Mouse (Mus musculus): ENCODE measurements around the gene Nrxn1.

Nrxn1 gene

DNA sequence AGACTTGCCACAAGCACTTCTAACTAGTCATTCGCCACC lies at the start of gene Nrxn1:
TSS of gene Nrxn1 (minus strand) at position 30 of the 39 bp plus-strand sequence.
- no peak for DNase-seq

GRCm38 (mm10) chr17:91136859-91137258 lies 44.0 kb upstream of the Nrxn1 start:
- no peak for DNase-seq

- no peak for DNase-seq
Observed at GRCm38 (mm10) chr17:91112880-91113628, 20.2 kb upstream of the Nrxn1 start.

GRCm38 (mm10) chr17:91112085-91112484 lies 19.2 kb upstream of the Nrxn1 start:
- DNase-seq = no peak

- DNase-seq = no peak
Observed at GRCm38 (mm10) chr17:91093081-91093875, 407 bp upstream of the Nrxn1 start.

DNA sequence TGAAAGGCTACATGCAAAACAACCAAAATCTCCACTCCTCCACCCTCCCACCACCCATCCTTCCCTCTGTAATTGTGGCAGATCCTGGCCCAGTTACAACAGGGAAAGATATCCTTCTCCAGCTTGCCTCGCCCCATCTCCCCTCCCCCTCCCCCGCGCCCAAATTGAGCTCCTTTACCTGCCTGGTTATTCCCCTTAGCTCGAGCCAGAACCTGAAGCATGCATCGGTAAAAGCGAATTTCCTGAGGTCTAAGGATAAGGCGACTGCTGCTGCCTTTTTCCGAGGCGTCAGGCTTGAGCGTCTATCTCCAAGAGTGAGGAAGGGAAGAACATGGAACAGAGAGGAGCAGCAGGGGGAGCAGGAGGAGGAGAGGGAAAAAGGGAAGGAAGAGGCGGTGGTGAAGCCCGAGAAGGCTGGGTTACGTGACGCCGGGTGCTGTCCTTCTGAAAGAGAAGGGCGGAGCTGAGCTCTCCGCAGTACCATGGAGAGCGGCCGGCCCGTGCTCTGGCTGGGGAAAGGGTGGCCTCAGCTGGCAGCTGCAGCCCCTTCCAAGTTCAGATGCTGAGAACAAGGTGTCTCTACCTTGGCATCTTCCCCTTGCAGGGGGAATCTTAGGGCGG lies 340 bp downstream of the Nrxn1 start:
- peak; percentile 88 to 89 for DNase-seq

GRCm38 (mm10) chr17:91090631-91091030 lies 2.2 kb downstream of the Nrxn1 start:
- DNase-seq = peak; percentile 41 to 48

DNA sequence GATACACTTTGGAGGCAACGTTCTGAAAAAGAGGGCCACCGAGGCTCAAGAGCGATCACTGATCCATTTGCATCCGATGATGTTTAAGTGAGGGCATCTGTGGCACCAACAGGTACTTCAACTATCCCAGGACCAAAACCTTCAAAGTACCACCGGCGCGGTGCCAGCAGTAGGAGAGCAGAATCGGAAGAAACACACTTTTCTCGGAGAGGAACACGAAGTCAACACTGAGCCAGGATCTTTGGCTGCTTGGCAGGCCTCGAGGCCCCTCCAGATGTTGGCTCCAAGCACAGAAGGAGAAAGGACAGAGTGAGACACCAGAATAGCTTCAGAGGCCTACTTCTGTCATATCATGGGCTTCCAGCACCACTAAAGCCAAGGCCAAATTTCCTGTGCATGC lies 3.9 kb downstream of the Nrxn1 start:
- peak; percentile 29 to 39 for DNase-seq

DNA sequence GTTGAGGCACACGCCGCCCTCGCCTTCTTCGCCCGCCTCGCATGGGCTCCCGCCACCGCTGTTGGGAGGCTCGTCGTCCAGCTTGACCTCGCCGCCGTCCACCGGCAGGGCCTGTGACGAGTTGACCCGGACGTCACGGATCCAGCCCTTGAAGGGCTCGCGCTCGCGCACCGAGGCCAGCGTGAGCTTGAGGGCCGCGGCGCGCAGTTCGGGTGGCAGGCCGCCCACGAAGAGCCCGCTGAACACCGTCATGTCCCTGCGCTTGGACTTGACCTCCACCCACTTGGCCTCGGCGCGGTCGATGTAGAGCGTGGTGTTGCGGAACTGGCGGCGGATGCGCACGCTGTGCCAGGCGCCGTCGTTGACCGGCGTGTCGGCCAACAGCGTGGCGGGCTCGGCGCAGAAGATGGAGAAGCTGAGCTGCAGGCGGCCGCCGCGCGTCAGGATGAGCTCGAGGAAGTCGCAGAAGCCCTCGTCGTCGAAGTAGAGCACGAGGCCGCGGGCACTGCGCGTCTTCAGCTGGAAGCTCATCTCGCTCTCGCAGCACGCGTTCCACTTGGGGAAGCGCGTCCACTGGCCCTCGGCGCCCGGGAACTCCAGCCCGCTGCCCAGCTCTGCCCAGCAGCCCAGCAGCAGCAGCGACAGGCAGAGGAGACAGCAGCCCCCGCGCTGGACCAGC lies 4.7 kb downstream of the Nrxn1 start:
- peak; percentile 24 to 41 for DNase-seq

DNA sequence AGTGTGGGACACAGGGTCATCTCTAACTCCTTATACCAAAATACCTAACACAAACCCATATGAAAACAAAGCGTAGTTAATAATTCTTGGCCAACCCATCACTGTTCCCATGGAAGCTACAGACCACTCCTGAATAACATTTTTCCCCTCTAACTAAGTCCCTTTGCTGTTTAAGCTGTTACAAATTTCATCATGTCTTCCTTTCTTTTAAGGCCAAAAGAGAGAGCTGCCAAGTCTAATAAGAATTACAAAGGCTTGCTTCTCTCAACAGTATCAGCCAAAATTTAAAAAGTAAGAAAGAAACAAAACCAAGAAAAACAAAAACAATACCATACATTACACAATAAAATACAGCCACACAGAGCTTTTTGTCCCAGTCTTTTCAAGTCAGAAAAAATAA lies 6.5 kb downstream of the Nrxn1 start:
- no peak for DNase-seq

DNA sequence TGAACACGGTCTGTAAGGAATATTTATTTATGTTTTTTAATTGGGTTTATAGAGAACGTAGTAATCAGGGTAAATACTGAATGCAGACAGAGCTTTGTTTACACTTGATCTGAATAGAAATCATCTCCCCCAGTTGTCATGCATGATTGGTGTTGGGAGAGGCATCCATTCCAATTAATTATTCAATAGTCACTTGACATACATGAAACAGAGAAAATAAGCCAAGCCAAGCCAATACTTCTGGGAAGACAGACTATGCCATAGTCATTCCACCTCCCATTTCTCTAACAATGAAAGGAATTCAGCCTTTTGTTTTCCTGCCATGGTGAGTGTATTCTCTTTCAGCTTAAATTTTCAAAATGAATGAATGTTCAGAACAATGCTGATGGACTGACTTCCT lies 7.5 kb downstream of the Nrxn1 start:
- DNase-seq = no peak

GRCm38 (mm10) chr17:91079096-91079495 lies 13.8 kb downstream of the Nrxn1 start:
- DNase-seq = no peak

DNA sequence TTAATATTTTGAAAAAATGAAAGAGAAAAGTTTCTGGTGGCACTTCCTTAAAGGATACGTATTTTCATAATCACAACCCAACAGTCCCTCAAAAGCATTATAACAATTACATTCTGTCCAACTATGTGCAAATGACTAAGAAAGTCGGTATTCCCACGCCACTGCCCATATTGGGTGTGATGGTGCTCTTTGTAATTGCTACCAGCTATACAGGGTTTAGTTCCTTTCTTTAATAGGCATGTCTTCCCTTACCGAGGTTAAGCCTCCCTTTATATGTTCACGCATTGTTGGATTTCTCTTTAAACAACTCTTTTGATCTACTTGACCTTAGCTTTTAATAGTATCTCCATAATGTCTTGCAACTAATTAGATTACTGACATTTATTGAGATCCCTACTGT lies 18.1 kb downstream of the Nrxn1 start:
- DNase-seq = no peak

- no peak for DNase-seq
Observed at GRCm38 (mm10) chr17:91033466-91033865, 59.4 kb downstream of the Nrxn1 start.

- DNase-seq = no peak
Observed at GRCm38 (mm10) chr17:91025061-91025623, 67.7 kb downstream of the Nrxn1 start.

- peak in 1 of 2 experiments; percentile 12 for DNase-seq
Observed at GRCm38 (mm10) chr17:91007385-91008089, 85.3 kb downstream of the Nrxn1 start.

GRCm38 (mm10) chr17:91000389-91000788 lies 92.5 kb downstream of the Nrxn1 start:
- DNase-seq = no peak

- peak; percentile 60 to 66 for DNase-seq
Observed at GRCm38 (mm10) chr17:90999667-91000154, 93.2 kb downstream of the Nrxn1 start.

GRCm38 (mm10) chr17:90997714-90998113 lies 95.2 kb downstream of the Nrxn1 start:
- no peak for DNase-seq

- no peak for DNase-seq
Observed at GRCm38 (mm10) chr17:90995436-90995835, 97.4 kb downstream of the Nrxn1 start.

GRCm38 (mm10) chr17:90994247-90994646 lies 98.6 kb downstream of the Nrxn1 start:
- DNase-seq = no peak

GRCm38 (mm10) chr17:90990747-90991146 lies 102.1 kb downstream of the Nrxn1 start:
- DNase-seq = no peak

Measured in cerebellum, postnatal 25 days (tissue).